Mouse (Mus musculus): ENCODE data around the gene Gm9508.
"Not testable (repeated sequence)": the region's sequence is repeated elsewhere in the genome, so short reads cannot be mapped to it uniquely, and the experiment has no call there.

Gm9508 gene

DNA sequence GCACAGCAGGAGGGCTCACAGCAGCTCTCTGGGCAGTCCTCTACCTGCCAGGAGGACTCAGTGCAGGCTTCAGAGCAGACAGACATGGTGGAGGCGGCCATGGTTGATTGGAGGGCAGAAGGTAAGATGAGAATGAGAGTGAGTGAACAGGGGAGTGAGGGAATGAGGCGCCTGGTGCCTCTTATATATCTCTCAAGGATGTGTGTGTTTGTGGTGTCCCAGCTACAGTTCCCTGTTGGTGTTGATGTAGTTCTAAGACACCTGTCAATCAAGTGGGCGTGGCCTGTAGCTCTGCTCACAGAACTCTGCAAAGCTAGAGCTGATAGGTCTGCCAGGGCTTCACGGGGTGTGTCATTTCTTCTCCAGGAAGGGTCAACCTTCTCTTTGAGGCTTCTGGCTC lies at the start of gene Gm9508:
TSS of gene Gm9508 (minus strand) at position 101 of the 400 bp plus-strand sequence.
- DNase-seq (ENCODE audit: low spot score in 2 of 2): no peak

DNA sequence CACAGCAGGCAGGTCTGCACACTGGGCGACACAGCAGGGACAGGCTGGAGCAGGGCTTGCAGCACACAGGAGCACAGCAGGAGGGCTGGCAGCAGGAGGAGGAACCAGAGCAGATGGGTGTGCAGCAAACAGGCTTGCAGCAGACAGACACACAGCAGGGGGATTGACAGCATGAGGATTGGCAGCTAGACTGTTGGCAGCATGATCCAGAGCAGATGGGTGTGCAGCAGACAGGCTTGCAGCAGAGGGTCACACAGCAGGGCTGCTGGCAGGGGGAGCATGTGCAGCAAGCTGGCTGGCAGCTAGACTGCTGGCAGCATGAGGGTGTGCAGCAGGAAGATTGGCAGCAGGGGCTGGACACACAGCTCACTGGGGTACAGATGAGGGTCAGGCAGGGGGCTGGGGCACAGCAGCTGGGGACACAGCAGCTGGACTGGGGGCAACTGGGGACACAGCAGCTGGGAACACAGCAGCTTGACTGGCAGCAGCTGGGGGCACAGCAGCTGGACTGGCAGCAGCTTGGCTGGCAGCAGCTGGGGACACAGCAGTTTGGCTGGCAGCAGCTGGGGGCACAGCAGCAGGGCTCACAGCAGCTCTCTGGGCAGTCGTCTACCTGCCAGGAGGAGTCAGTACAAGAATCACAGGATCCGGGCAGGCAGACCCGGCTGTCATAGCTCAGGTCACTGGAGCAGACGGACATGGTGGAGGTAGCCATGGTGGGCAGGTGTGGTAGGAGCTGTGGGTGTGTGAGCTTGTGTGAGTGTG lies 45.1 kb upstream of the Gm9508 start, which contains the start of gene Gm18596:
TSS of gene Gm18596 (minus strand) at position 715 of the 765 bp plus-strand sequence.
- not testable (repeated sequence) for DNase-seq (ENCODE audit: low spot score in 2 of 2)

DNA sequence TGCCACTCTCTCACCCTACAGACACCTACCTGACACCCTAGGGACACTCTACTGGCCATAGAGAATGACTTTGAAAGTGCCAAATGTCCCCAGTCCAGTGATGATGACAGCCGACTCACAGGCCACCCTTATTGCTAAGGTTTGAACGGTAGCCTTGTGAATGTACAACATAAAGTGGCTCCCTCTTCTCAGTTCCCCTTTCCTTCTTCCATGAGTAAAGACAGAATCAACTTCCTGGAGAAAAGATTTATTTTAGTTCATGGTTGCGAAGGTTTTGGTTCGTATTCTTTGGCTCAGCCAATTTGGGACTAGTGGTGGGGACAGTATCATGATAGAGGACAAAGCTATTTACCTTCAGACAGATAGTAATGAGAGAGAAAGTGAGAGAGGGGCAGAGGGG lies 41.9 kb upstream of the Gm9508 start:
- DNase-seq (ENCODE audit: low spot score in 2 of 2): no peak

DNA sequence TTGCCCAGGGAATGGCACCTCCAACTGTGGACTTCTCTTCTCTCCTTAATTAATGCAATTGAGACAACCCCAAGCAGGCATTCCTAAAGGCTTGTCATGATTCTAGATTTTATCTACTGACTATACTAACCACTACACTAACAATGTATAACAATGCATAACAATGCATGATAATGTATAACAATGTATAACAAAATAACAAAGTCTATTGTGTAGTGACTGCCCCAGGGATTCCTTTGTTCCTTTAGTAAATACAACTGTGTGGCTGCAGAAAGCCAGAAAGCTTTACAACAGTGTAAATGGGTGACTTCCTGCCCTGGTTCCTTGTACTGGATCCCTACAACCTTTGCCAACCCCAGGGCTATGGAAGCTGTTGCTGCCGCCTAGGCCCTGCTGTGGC lies 38.9 kb upstream of the Gm9508 start:
- DNase-seq (ENCODE audit: low spot score in 2 of 2): no peak

DNA sequence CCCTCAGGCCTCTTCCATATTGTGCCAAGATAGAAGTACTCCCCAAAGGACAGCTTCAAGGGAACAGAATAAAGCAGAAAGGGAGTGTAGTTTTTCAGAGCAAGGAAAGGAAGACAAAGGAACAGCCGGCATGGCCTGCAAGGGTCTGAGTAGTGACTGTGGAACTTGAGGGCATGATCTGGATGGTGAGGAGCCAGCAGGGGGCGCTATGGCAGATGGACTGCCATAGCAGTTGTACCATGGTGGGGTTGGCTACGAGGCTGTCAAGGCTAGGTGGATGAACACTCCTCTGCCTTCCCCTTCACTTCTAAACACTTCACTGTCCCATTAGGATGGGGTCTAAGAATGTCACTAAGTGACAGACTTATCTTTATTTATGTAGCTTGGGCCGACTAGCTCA lies 32.2 kb upstream of the Gm9508 start:
- DNase-seq (ENCODE audit: low spot score in 2 of 2): no peak

DNA sequence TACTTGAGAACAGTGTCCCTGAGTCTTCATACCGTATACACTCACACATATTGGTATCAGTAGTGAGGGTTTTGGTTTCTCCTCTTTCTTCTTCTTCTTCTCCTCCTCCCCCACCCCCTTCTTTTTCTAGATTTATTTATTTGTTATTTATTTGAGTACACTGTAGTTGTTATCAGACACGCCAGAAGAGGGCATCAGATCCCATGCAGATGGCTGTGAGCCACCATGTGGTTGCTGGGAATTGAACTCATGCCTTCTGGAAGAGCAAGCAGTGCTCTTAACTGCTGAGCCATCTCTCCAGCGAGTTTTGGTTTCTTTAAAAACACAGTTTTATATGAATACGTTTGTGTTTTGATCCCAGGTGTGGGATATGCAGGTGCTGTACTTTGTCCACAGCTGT lies 31.2 kb upstream of the Gm9508 start:
- no peak for DNase-seq (ENCODE audit: low spot score in 2 of 2)

DNA sequence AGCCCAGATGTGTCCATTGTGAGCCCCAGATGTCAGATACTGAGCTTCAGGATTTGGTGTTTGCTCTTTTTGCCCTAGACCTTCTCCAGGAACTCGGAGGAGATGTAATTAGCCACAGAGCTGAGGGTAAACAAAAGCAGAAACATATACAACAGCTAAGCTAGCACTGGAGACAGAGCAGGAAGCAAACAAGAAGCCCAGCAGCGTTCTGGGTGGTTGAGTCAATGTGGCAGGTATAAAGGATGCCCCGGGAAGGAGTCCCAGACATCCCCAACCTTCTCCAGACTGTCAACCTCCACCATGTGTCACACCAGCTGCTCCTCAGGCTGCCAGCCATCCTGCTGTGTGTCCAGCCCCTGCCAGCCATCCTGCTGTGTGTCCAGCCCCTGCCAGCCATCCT lies 29.2 kb upstream of the Gm9508 start, which contains the start of gene Gm10100:
TSS of gene Gm10100 (plus strand) at position 301 of the 400 bp plus-strand sequence.
- no peak for DNase-seq (ENCODE audit: low spot score in 2 of 2)

DNA sequence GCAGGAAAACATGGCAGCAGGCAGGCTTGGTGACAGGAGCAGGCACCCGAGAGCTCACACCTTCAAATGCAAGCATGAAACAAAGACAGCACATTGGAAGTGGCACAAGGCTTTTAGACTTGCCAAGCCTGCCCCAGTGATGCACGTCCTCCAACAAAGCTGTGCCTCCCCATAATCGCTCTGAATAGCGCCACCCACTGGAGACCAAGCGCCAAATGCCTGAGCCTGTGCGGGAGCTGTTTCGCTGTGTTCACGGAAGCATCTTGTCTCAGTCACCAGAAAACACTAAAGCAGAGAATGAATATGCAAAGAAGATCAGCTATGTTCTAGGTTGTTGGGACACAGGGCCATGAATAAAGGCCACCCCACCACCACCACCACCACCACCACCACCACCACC lies 27.8 kb upstream of the Gm9508 start:
- DNase-seq (ENCODE audit: low spot score in 2 of 2): no peak

DNA sequence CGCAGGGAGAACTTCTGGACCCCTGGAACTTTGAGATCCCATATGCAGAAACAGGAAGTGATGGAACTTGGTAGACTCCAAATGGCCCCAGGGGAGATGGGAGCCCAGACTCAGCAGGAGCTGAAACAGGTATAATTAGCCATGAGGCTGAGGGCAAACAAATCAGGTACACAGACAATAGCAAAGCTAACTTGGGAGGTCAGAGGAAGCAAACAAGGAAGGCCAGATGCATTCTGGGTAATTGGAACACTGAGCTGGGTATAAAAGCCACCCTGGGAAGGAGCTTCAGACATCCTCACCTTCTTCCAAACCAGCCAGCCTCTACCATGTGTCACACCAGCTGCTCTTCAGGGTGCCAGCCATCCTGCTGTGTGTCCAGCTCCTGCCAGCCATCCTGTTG lies 23.3 kb upstream of the Gm9508 start, which contains the start of gene Krtap12-1:
TSS of gene Krtap12-1 (plus strand) at position 301 of the 400 bp plus-strand sequence.
- not testable (repeated sequence) for DNase-seq (ENCODE audit: low spot score in 2 of 2)

DNA sequence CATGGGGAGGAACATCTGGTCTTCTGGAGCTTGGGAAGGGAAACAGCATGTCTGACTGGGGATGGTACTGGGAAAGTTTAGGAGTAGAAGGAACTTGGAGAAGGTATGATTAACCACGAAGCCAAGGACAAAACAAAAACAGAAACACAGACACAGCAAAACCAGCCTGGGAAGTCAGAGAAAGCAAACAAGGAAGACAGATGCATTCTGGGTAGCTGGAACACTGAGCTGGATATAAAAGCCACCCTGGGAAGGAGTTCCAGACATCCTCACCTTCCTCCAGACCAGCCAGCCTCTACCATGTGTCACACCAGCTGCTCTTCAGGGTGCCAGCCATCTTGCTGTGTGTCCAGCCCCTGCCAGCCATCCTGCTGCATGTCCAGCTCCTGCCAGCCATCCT lies 18.5 kb upstream of the Gm9508 start, which contains the start of gene Gm10142:
TSS of gene Gm10142 (plus strand) at position 301 of the 400 bp plus-strand sequence.
- no peak for DNase-seq (ENCODE audit: low spot score in 2 of 2)

DNA sequence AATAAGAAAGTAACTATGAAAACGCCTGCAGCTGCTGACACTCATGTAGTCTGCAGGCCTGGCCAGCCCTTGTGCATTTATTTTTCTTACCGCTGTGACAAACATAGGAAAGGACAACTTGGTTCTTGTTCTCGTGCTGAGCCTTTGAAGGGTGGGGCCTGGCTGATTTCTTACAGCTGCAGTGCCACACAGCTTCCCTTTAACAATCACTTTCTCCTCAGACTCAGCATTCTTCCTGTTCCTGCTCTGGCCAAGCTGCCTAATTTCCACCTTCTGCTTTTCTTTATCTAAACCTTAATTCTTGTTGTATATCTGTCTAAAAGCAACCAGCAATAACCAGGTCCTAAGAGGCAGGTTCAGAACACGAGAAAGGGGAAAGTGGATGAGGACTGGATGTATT lies 16.7 kb upstream of the Gm9508 start:
- DNase-seq (ENCODE audit: low spot score in 2 of 2): no peak

DNA sequence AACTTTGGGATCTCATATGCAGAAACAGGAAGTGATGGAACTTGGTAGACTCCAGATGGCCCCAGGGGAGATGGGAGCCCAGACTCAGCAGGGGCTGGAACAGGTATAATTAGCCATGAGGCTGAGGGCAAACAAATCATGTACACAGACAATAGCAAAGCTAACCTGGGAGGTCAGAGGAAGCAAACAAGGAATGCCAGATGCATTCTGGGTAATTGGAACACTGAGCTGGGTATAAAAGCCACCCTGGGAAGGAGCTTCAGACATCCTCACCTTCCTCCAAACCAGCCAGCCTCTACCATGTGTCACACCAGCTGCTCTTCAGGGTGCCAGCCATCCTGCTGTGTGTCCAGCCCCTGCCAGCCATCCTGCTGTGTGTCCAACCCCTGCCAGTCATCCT lies 14.1 kb upstream of the Gm9508 start, which contains the start of gene Gm10024:
TSS of gene Gm10024 (plus strand) at position 301 of the 400 bp plus-strand sequence.
- not testable (repeated sequence) for DNase-seq (ENCODE audit: low spot score in 2 of 2)

DNA sequence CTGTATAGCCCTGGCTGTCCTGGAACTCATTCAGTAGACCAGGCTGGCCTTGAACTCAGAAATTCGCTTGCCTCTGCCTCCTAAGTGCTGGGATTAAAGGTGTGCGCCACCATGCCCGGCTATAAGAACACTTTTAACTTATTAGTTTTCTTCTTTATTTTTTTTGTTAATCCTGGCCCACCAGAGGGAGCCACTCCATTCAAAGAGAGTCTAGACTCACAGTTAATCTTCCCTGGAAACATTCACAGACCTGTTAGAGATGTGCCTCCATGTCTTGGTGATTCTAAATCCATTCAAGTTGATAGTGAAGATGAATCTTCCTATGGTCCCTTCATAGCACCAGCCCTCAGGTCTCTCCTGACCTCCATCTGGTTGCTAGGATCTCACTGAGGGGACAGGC lies 12.8 kb upstream of the Gm9508 start:
- no peak for DNase-seq (ENCODE audit: low spot score in 2 of 2)

DNA sequence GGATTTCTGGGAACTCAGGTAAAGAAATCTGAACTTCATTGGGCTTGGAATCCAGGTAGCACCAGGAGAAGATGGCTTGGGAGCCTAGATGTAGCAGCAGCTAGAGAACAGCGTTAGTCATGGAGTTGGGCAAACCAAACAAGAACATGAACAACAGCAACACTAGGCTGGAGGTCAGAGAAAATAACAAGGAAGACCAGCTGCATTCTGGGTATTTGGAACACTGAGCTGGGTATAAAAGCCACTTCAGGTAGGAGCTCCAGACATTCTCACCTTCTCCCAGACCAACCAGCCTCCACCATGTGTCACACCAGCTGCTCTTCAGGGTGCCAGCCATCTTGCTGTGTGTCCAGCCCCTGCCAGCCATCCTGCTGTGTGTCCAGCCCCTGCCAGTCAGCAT lies 9.3 kb upstream of the Gm9508 start, which contains the start of gene Gm10272:
TSS of gene Gm10272 (plus strand) at position 301 of the 400 bp plus-strand sequence.
- no peak for DNase-seq (ENCODE audit: low spot score in 2 of 2)

DNA sequence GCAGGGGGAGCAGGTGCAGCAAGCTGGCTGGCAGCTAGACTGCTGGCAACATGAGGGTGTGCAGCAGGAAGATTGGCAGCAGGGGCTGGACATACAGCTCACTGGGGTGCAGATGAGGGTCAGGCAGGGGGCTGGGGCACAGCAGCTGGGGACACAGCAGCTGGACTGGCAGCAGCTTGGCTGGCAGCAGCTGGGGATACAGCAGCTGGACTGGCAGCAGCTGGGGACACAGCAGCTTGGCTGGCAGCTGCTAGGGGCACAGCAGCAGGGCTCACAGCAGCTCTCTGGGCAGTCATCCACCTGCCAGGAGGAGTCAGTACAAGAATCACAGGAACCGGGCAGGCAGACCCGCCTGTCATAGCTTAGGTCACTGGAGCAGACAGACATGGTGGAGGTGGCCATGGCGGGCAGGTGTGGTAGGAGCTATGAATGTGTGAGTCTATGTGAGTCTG lies 6.7 kb downstream of the Gm9508 start, which contains the start of gene Gm19402:
TSS of gene Gm19402 (minus strand) at position 402 of the 452 bp plus-strand sequence.
- DNase-seq (ENCODE audit: low spot score in 2 of 2): not testable (repeated sequence)

DNA sequence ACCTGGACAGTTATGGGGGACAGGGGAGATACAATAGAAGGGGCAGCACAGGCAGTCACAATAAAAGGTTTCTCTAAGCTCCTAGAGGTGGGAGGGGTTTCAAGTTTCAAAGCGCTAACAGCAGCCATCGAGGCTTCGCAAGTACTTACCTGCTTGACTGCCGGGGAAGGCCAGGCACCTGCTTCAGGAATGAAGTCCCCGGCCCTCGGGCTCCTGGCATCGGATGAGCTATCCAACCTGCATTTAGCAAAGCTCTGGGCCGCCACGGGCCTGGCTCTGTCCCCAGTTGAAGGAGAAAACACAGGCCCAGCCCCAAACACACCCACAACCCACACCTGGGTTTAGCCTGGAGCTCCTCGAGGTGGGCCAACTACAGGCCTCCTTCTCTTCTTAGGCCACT lies 10.0 kb downstream of the Gm9508 start:
- no peak for DNase-seq (ENCODE audit: low spot score in 2 of 2)

DNA sequence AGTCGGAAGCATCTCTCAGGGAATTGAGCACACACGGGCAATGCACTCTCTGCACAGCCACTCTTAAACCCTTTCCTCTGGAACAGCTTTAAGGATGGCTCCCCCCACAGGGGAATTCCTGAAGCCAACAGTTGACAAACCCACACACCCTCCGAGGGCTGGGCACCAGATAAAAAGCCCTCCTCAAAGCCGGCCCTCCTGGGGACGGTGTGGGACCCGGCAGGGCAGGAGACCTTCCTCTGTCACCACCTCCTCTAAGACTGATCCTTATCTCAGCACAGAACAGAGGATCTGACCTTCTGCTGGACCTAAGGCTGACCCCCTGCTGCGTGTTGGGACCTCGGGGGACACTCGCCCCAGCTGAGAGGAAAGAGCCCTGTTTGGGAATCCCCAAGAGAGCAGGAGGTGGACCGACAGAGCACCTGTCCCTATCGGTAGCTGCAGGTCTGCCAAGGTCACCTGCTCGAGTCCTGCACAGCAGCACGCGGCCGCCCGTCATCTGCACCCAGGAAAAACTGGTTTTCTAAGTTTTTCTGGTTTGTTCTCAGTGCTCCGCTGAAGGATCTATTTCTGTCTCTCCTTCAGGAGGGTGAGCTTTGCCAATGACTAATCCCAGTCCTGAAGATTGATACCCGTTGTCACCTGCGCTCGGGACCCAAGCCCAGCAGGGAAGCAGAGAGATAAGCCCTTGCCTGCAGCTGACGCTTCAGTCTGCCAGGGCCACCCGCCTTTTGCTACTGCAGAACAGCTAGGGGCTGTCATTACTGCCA lies 11.0 kb downstream of the Gm9508 start, which contains the start of gene Tspear:
TSS of gene Tspear (plus strand) at position 675 of the 770 bp plus-strand sequence.
- DNase-seq (ENCODE audit: low spot score in 2 of 2): no peak

DNA sequence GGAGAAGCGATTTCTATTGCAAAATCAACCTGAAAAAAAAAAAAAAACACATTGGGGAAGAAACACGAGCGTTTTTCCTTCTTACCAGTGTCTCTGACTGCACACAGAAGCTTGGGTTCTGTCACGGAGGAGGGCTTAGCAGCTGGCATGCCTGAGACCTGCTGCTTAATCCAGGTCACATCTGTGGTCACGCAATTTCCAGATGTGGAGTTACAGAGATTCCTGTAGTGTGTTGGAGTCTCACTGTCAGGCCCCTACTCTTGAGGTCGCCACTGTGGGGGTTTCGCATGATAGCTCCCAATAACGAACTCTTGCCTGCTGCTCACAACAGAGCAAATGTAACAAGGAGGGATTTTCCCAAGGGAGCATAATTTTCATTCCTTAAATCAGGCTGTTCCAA lies 12.9 kb downstream of the Gm9508 start:
- DNase-seq (ENCODE audit: low spot score in 2 of 2): no peak

DNA sequence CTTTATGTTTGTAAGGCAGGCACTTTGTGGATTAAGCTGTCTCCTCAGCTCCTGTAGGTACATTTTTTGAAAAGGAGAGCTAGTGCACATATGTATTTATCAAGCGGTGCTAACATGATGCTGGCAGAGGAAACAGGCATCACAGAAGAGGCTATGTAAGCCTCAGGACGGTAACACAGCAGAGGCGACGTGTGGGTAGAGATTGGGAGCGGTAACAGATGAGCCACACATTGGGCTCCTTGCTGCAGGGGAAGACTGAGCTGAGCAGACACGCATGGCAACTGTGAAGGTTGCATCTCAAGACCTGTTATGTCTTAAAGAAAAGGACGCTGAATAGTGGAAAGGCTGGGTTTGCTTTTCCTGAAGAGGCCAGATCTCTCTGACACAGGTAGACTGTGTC lies 14.0 kb downstream of the Gm9508 start:
- no peak for DNase-seq (ENCODE audit: low spot score in 2 of 2)

DNA sequence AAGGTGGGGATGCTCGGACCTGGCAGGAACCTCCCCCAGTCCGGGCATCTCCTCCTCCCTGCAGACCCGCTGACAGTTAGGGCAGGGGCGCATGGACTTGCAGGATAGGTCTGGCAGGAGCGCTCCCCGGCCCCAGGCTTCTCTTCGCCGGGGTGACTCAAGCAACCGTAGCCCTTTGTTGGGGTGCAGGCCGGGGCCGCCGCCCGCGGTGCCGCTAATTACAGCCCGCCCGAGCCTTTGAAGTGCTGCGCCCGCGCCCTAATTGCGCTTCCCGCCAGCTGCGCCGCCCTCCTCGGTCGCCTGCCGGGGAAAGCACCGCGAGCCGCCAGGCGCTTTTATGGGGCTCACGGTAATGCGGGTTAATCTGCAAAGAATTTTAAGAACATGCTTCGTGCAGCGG lies 19.5 kb downstream of the Gm9508 start:
- DNase-seq (ENCODE audit: low spot score in 2 of 2): no peak

DNA sequence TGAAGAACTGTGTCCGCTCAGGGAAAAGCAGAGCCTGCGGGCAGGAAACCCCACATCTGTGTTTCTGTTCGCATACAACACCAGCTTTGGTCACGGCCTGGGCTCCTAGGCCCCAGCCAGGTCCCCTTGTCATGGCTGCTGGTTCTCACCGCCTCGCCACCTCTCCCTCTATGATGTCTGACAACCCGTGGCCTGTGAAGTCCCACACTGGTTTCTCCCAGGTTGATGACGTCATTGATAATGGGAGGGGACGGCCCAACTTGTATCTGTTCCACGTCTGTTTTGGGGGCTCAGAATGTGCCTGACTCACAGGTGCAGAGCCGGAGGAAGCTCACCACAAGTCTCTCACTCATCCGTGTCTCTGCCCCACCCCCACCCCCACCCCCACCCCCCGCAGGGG lies 23.3 kb downstream of the Gm9508 start:
- DNase-seq (ENCODE audit: low spot score in 2 of 2): no peak

DNA sequence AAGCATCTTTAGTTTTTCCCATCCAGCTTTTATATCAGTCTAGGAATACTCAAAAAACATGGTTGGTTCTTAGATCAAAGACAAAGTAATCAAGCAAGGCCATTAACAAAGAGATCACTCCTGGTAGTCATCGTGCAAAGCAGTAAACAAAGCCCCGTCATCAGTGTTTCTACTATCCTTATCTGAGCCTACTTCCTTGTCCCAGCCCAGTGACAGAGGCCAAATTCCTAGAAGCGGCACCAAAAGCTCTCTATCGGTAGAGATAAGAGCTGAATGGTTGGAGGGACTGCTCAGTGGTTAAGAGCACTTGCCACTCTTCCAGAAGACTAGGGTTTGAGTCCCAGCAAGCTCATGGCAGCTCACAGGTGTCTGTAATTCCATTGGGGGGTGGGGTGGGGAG lies 25.5 kb downstream of the Gm9508 start:
- no peak for DNase-seq (ENCODE audit: low spot score in 2 of 2)
